8 mouse cellular contexts compared by ENCODE assay signal in the genomic region with DNA sequence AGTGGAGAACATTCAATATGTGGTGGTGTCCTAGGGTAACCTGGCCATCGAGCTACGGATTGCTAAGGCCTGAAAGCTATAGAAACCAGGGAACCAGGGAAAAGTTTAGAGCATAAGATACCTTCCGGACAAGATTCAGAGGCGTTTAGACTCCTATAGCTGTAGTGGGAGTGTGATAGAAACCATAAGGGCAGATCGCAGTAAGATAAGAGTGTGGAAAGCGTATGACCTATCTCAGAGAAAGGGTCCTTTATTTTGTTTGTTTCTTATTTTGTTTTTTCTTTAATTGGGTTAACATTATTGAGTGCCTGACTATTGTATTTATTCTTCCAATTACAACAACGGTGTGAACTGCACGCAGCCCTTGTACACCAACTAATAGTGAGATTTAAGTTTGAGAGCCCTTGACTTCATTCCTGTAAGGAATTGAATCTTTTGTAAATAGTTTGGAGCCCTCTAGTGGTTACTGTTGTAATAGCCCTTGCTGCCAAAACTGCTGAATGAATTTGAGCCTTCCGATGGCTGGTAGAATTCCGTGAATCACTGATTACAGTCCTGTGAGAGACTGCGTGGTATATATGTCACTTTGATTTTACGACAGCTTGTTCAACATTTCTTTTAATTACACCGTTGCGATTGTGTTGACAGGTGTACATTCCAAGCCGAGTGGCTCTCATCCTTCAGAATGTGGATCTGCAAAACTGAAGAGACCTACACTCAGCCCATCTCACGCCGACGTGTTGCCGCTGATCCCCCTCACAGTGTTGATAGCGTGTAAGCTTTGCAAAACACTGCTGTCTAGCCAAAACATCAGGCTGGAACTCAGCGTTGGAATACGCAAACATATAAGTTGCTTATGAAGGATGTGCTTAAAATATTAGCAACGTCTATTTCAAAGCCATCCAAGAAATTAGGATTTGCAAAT.
DNase-seq lines count a peak whose midpoint lies in the region; ATAC-seq and TF ChIP-seq lines count a peak whose summit lies in the region.
"Had no signal": no experiment of that assay in that cellular context is flagged by ENCODE, and none has a peak within 500 bp of the region (broad histone marks: within the 10 kb centered on the region; RNA-seq: fewer than 3 reads in every experiment).

No protein-coding gene starts in this region.

- peak; percentile 26 for DNase-seq in MEL-GATA-1-ER (ENCODE audit: extremely low read depth, low read depth)
- DNase-seq in embryo, embryonic 11.5 days (ENCODE audit: low read depth, low spot score), result peak; percentile 54
- DNase-seq in heart, postnatal 0 days (ENCODE audit: low spot score), result peak; percentile 48
- peak; percentile 55 to 90 for DNase-seq in layer of hippocampus, adult 18-20 months (ENCODE audit: low spot score in 2 of 2)
- DNase-seq in lung, postnatal 25 days (ENCODE audit: low spot score), result peak; percentile 49
- DNase-seq in right cerebral cortex, postnatal 14 days, result peak; percentile 30

- no peaks in the 10 kb centered on the region for H3K9me3 ChIP-seq in heart, postnatal 0 days (replicated peaks; ENCODE audit: control insufficient read depth, low read length)
- H3K9me3 ChIP-seq: limb, embryonic 12.5 days had no signal

- no peak for TF ChIP-seq EP300 in heart, postnatal 0 days (IDR thresholded peaks at IDR 0.05; ENCODE audit: low read depth)

- ATAC-seq in CD4-positive, CD25-positive, alpha-beta regulatory T cell, adult 4 months, result peak; percentile 64
- no peak; the same call in 1 of the 2 replicates for ATAC-seq in heart, postnatal 0 days (ENCODE audit: insufficient read depth, low read depth)

- no peak overlapping the region for H3K27ac ChIP-seq in heart, postnatal 0 days (ENCODE audit: low read depth)
- H3K27ac ChIP-seq: limb, embryonic 12.5 days had no signal

- H3K4me1 ChIP-seq in heart, postnatal 0 days (ENCODE audit: control insufficient read depth, insufficient read depth), result no peaks in the 10 kb centered on the region
- H3K4me1 ChIP-seq: limb, embryonic 12.5 days had no signal

- H3K4me2 ChIP-seq in heart, postnatal 0 days (ENCODE audit: low read depth, low read length), result peak overlapping the region; percentile 37
- H3K4me2 ChIP-seq: limb, embryonic 12.5 days had no signal

- 40% methylated on average over 23 of the region's 23 CpGs for WGBS in heart, postnatal 0 days

- H3K36me3 ChIP-seq in heart, postnatal 0 days (replicated peaks; ENCODE audit: control insufficient read depth, insufficient read depth, low read length), result no peaks in the 10 kb centered on the region
- H3K36me3 ChIP-seq: limb, embryonic 12.5 days had no signal

- peak; percentile 71 for TF ChIP-seq CTCF in heart, postnatal 0 days (IDR thresholded peaks at IDR 0.05; ENCODE audit: low read depth)

- H3K9ac ChIP-seq in heart, postnatal 0 days (replicated peaks; ENCODE audit: low read depth, low read length), result no peak overlapping the region
- H3K9ac ChIP-seq: limb, embryonic 12.5 days had no signal

- no peak overlapping the region for H3K4me3 ChIP-seq in heart, postnatal 0 days (ENCODE audit: low read depth, low read length)
- H3K4me3 ChIP-seq: limb, embryonic 12.5 days had no signal

- H3K27me3 ChIP-seq in heart, postnatal 0 days (ENCODE audit: control insufficient read depth, insufficient read depth, low read length), result no peaks in the 10 kb centered on the region
- H3K27me3 ChIP-seq: limb, embryonic 12.5 days had no signal
